Mouse (Mus musculus) erythroblast, adult 5-6 weeks (primary cell): ENCODE results near the gene Sfswap. TPM values are rescaled to one million over a fixed set of nuclear protein-coding genes. Genes with fewer than 3 reads are reported as not detected.
"Not testable (repeated sequence)": the region's sequence is repeated elsewhere in the genome, so short reads cannot be mapped to it uniquely, and the experiment has no call there.

ENCODE experiments used
- ATAC-seq: replicated peaks from 2 replicates; pipeline ENCODE4 v1.8.0; 2016; ENCODE audit warnings: moderate number of reproducible peaks, mild to moderate bottlenecking, moderate TSS enrichment, inconsistent platforms; ENCODE audit not compliant: poor library complexity, low FRiP score, severe bottlenecking
- total RNA-seq, 2 experiments: library from RNA; stranded (forward) in 1 of 2; stranded (reverse) in 1 of 2; fragments of 150-400 nt in 1 of 2; fragments of 200-764, 138-1000 nt in 1 of 2; gene quantifications; 2 replicates each; pipeline versions ENCODE4 v1.2.3 to v1.2.4; 2015 to 2017; ENCODE audit warnings: low replicate concordance in 2 of 2

The Sfswap gene
- total RNA-seq, 2 experiments from 2014 or later, result 27.3 to 62.3 TPM

GRCm38 (mm10) chr5:129583761-129584582 lies 83.0 kb downstream of the Sfswap start, which contains the start of gene Mmp17:
Gene Mmp17, plus strand, starts transcription at chr5:129584169.
- ATAC-seq, result peak; percentile 90

GRCm38 (mm10) chr5:129584583-129585541 lies 83.8 kb downstream of the Sfswap start:
- no peak for ATAC-seq

- peak; percentile 53 for ATAC-seq
These were observed 85.0 kb downstream of the Sfswap start for GRCm38 (mm10) chr5:129586016-129586415.

- no peak for ATAC-seq
These were observed 85.5 kb downstream of the Sfswap start for GRCm38 (mm10) chr5:129586471-129586870.

- ATAC-seq, result no peak
These were observed 89.9 kb downstream of the Sfswap start for GRCm38 (mm10) chr5:129590915-129591314.

GRCm38 (mm10) chr5:129594116-129595114 lies 93.4 kb downstream of the Sfswap start:
- peak; percentile 77 for ATAC-seq

- no peak for ATAC-seq
These were observed 101.1 kb downstream of the Sfswap start for GRCm38 (mm10) chr5:129602071-129602487.

- ATAC-seq, result no peak
These were observed 106.5 kb downstream of the Sfswap start for GRCm38 (mm10) chr5:129607476-129607875.

- no peak for ATAC-seq
These were observed 110.0 kb downstream of the Sfswap start for GRCm38 (mm10) chr5:129611060-129611459.

GRCm38 (mm10) chr5:129620600-129620999 lies 119.6 kb downstream of the Sfswap start:
- not testable (repeated sequence) for ATAC-seq

Other genes with a start within 250 kb of the Sfswap start
- 0.63 TPM in 1 of 2 replicates, not detected in the other for gene Mmp17, start 82.9 kb downstream of the Sfswap start, total RNA-seq (2015; ENCODE audit: low replicate concordance)
- 0.43 TPM in 1 of 2 replicates, not detected in the other for gene Mmp17, start 82.9 kb downstream of the Sfswap start, total RNA-seq (2017; ENCODE audit: low replicate concordance)
- gene Zfp11, start 168.9 kb downstream of the Sfswap start, total RNA-seq (2015; ENCODE audit: low replicate concordance), result 2.7 and 3.7 TPM in 2 replicates
- gene Zfp11, start 168.9 kb downstream of the Sfswap start, total RNA-seq (2017; ENCODE audit: low replicate concordance), result 0.28 and 1.5 TPM in 2 replicates
- not detected in 2 replicates for gene Sept14, start 207.3 kb downstream of the Sfswap start, total RNA-seq (2015; ENCODE audit: low replicate concordance)
- gene Sept14, start 207.3 kb downstream of the Sfswap start, total RNA-seq (2017; ENCODE audit: low replicate concordance), result not detected in 2 replicates
- 26.1 and 70.1 TPM in 2 replicates for gene Mrps17, start 214.3 kb downstream of the Sfswap start, total RNA-seq (2015; ENCODE audit: low replicate concordance)
- 10.6 and 17.0 TPM in 2 replicates for gene Mrps17, start 214.3 kb downstream of the Sfswap start, total RNA-seq (2017; ENCODE audit: low replicate concordance)
- gene Nipsnap2, start 223.8 kb downstream of the Sfswap start, total RNA-seq (2015; ENCODE audit: low replicate concordance), result 7.9 and 12.3 TPM in 2 replicates
- 5.4 and 9.5 TPM in 2 replicates for gene Nipsnap2, start 223.8 kb downstream of the Sfswap start, total RNA-seq (2017; ENCODE audit: low replicate concordance)